Mouse (Mus musculus): ENCODE results near the gene Atp5k. TPM values are rescaled to one million over a fixed set of nuclear protein-coding genes. Genes with fewer than 3 reads are reported as not detected.

Atp5k gene
- total RNA-seq, 2 experiments from 2014 or later = 222 to 225 TPM

- DNase-seq (ENCODE audit: extremely low spot score in 1 of 2, low spot score in 2 of 2) = no peak
- no peak overlapping the region for H3K27ac ChIP-seq
- intact Hi-C loops (cut with DNase I) = loop anchor here (10.0 kb wide), 1 partner anchor 332 kb away; no protein-coding TSS in a partner anchor
- no peak overlapping the region for H3K4me3 ChIP-seq
- TF ChIP-seq CTCF (IDR thresholded peaks at IDR 0.05) = no peak
These were observed 11.5 kb downstream of the Atp5k start for GRCm38 (mm10) chr5:108422741-108423140.

GRCm38 (mm10) chr5:108414711-108415110 lies 19.5 kb downstream of the Atp5k start:
- no peak for TF ChIP-seq CTCF (IDR thresholded peaks at IDR 0.05)
- DNase-seq (ENCODE audit: extremely low spot score in 1 of 2, low spot score in 2 of 2) = no peak
- Histone ChIP-seq H3K4me3 (no peak overlapping the region), H3K27ac (no peak overlapping the region)
- intact Hi-C loops (cut with DNase I) = no loop called here

GRCm38 (mm10) chr5:108406977-108407376 lies 27.3 kb downstream of the Atp5k start:
- Histone ChIP-seq H3K4me3 (no peak overlapping the region), H3K27ac (peak overlapping the region; percentile 32; the same call in 1 of the 2 replicates)
- intact Hi-C loops (cut with DNase I) = loop anchor here (2.0 kb wide), 2 partner anchors 20 to 38 kb away; no protein-coding TSS in a partner anchor
- TF ChIP-seq CTCF (IDR thresholded peaks at IDR 0.05) = no peak
- no peak for DNase-seq (ENCODE audit: extremely low spot score in 1 of 2, low spot score in 2 of 2)

GRCm38 (mm10) chr5:108405460-108405859 lies 28.8 kb downstream of the Atp5k start:
- intact Hi-C loops (cut with DNase I) = no loop called here
- no peak for TF ChIP-seq CTCF (IDR thresholded peaks at IDR 0.05)
- DNase-seq (ENCODE audit: extremely low spot score in 1 of 2, low spot score in 2 of 2) = no peak
- H3K4me3 ChIP-seq = no peak overlapping the region
- no peak overlapping the region for H3K27ac ChIP-seq

- no peak for TF ChIP-seq CTCF (IDR thresholded peaks at IDR 0.05)
- Histone ChIP-seq H3K27ac (no peak overlapping the region), H3K4me3 (no peak overlapping the region)
- no peak for DNase-seq (ENCODE audit: extremely low spot score in 1 of 2, low spot score in 2 of 2)
- intact Hi-C loops (cut with DNase I) = no loop called here
These were observed 30.8 kb downstream of the Atp5k start for GRCm38 (mm10) chr5:108403453-108403852.

- no peak for TF ChIP-seq CTCF (IDR thresholded peaks at IDR 0.05)
- intact Hi-C loops (cut with DNase I) = no loop called here
- Histone ChIP-seq H3K27ac (no peak overlapping the region), H3K4me3 (no peak overlapping the region)
- no peak for DNase-seq (ENCODE audit: extremely low spot score in 1 of 2, low spot score in 2 of 2)
These were observed 44.5 kb downstream of the Atp5k start for GRCm38 (mm10) chr5:108389744-108390143.

- no peak for TF ChIP-seq CTCF (IDR thresholded peaks at IDR 0.05)
- intact Hi-C loops (cut with DNase I) = no loop called here
- no peak for DNase-seq (ENCODE audit: extremely low spot score in 1 of 2, low spot score in 2 of 2)
These were observed 46.0 kb downstream of the Atp5k start, which contains the start of gene Pde6b for GRCm38 (mm10) chr5:108388201-108388600. Pde6b (plus strand) TSS chr5:108388391.

GRCm38 (mm10) chr5:108386449-108386848 lies 47.8 kb downstream of the Atp5k start:
- intact Hi-C loops (cut with DNase I) = loop anchor here (2.0 kb wide), 1 partner anchor 20 kb away; no protein-coding TSS in a partner anchor
- Histone ChIP-seq H3K4me3 (no peak overlapping the region), H3K27ac (peak overlapping the region; percentile 74)
- no peak for DNase-seq (ENCODE audit: extremely low spot score in 1 of 2, low spot score in 2 of 2)
- no peak for TF ChIP-seq CTCF (IDR thresholded peaks at IDR 0.05)

More at GRCm38 (mm10) chr5:108388201-108388600, 46.0 kb downstream of the Atp5k start, which contains the start of gene Pde6b:
- no peak within 1 kb of the TSS for H3K27ac ChIP-seq
- no peak within 1 kb of the TSS for H3K4me3 ChIP-seq

- intact Hi-C loops (cut with DNase I) = loop anchor here (1.0 to 2.0 kb wide), 2 partner anchors 16 to 21 kb away; no protein-coding TSS in a partner anchor
- DNase-seq (ENCODE audit: extremely low spot score in 1 of 2, low spot score in 2 of 2) = no peak
- peak overlapping the region; percentile 82 for H3K27ac ChIP-seq
- H3K4me3 ChIP-seq = no peak overlapping the region
- TF ChIP-seq CTCF (IDR thresholded peaks at IDR 0.05) = no peak
These were observed 48.6 kb downstream of the Atp5k start for GRCm38 (mm10) chr5:108385632-108386031.

Other genes with a start within 250 kb of the Atp5k start
- 10 to 100 TPM; 33.9 to 34.8 TPM for gene Dr1, start 165.6 kb downstream of the Atp5k start, total RNA-seq (2021)
- 10 to 100 TPM; 13.1 to 14.1 TPM for gene Pigg, start 121.8 kb downstream of the Atp5k start, total RNA-seq (2021)
- gene Gm42517, start 66.5 kb downstream of the Atp5k start, total RNA-seq (2021) = 10 to 100 TPM; 59.8 to 70.1 TPM
- gene Pde6b, start 46.1 kb downstream of the Atp5k start, total RNA-seq (2021) = under 1 TPM; 0.28 to 0.48 TPM
- gene Mfsd7a, start 14.4 kb upstream of the Atp5k start, total RNA-seq (2021) = under 1 TPM; 0.75 TPM
- 10 to 100 TPM; 46.6 to 47.3 TPM for gene Pcgf3, start 26.8 kb upstream of the Atp5k start, total RNA-seq (2021)
- gene Cplx1, start 115.6 kb upstream of the Atp5k start, total RNA-seq (2021) = 100 to 1,000 TPM; 713 to 727 TPM
- 100 to 1,000 TPM in 1 of 2 experiments, 10 to 100 TPM in 1; 98.8 to 106 TPM for gene Gak, start 195.3 kb upstream of the Atp5k start, total RNA-seq (2021)
- 10 to 100 TPM; 40.8 to 43.2 TPM for gene Tmem175, start 195.3 kb upstream of the Atp5k start, total RNA-seq (2021)
- 10 to 100 TPM; 14.9 to 20.8 TPM for gene Idua, start 225.9 kb upstream of the Atp5k start, total RNA-seq (2021)
- gene Dgkq, start 235.2 kb upstream of the Atp5k start, total RNA-seq (2021) = 10 to 100 TPM; 58.9 to 59.7 TPM
- 1 to 10 TPM in 1 of 2 experiments, under 1 TPM in 1; 0.89 to 1.4 TPM for gene Slc26a1, start 241.1 kb upstream of the Atp5k start, total RNA-seq (2021)

Data from left cerebral cortex, adult 2 months (tissue).